ENCODE assay signal across 8 mouse cellular contexts in genomic region chr5:120117161-120117560, GRCm38 (mm10). TPM values are rescaled to one million over a fixed set of nuclear protein-coding genes. Genes with fewer than 3 reads are reported as not detected.
DNase-seq lines count a peak whose midpoint lies in the region; ATAC-seq and TF ChIP-seq lines count a peak whose summit lies in the region.
"Not testable (repeated sequence)": the region's sequence is repeated elsewhere in the genome, so short reads cannot be mapped to it uniquely, and the experiment has no call there.

No protein-coding gene starts in this region.

- not testable (repeated sequence) for ATAC-seq in forebrain, embryonic 13.5 days; heart, embryonic 16.5 days (replicated peaks; ENCODE audit: extremely low read depth, insufficient read depth, low FRiP score); intestine, postnatal 0 days; liver, embryonic 11.5 days (replicated peaks; ENCODE audit: low FRiP score); neural tube, embryonic 15.5 days (ENCODE audit: low FRiP score)

- peak; percentile 25 for DNase-seq in 3T3-L1 (ENCODE audit: low read depth, low spot score)
- DNase-seq in cerebellum, adult 9-10 months: peak; percentile 20
- DNase-seq in liver, embryonic 11.5 days (ENCODE audit: low spot score); midbrain, embryonic 10.5 days (ENCODE audit: low spot score): not testable (repeated sequence)

- H3K4me2 ChIP-seq in forebrain, embryonic 13.5 days: peak overlapping the region; percentile 89
- peak overlapping the region; percentile 99 for H3K4me2 ChIP-seq in heart, embryonic 16.5 days (ENCODE audit: low read depth, low read length)
- H3K4me2 ChIP-seq in intestine, postnatal 0 days (replicated peaks; ENCODE audit: low read depth): peak overlapping the region; percentile 94
- H3K4me2 ChIP-seq in liver, embryonic 11.5 days: peak overlapping the region; percentile 94
- H3K4me2 ChIP-seq in neural tube, embryonic 15.5 days: peak overlapping the region; percentile 94

- 52% methylated on average over 3 of the region's 3 CpGs for WGBS in forebrain, embryonic 13.5 days
- 44% methylated on average over 3 of the region's 3 CpGs for WGBS in heart, embryonic 16.5 days
- WGBS in intestine, postnatal 0 days: 50% methylated on average over 3 of the region's 3 CpGs
- WGBS in liver, embryonic 11.5 days: 36% methylated on average over 3 of the region's 3 CpGs
- WGBS in midbrain, embryonic 10.5 days: 41% methylated on average over 3 of the region's 3 CpGs
- WGBS in neural tube, embryonic 15.5 days: 52% methylated on average over 3 of the region's 3 CpGs

- not testable (repeated sequence) for H3K9me3 ChIP-seq in forebrain, embryonic 13.5 days (replicated peaks); heart, embryonic 16.5 days (replicated peaks; ENCODE audit: control insufficient read depth, low read length); intestine, postnatal 0 days (ENCODE audit: control insufficient read depth); liver, embryonic 11.5 days (ENCODE audit: control insufficient read depth, low read length); midbrain, embryonic 10.5 days (replicated peaks); neural tube, embryonic 15.5 days (replicated peaks)

- peaks cover 32% of the 10 kb centered on the region for H3K36me3 ChIP-seq in forebrain, embryonic 13.5 days (ENCODE audit: poor library complexity, severe bottlenecking)
- peaks cover 25% of the 10 kb centered on the region for H3K36me3 ChIP-seq in heart, embryonic 16.5 days (ENCODE audit: control insufficient read depth, insufficient read depth)
- H3K36me3 ChIP-seq in intestine, postnatal 0 days (ENCODE audit: control insufficient read depth, insufficient read depth): peaks cover 17% of the 10 kb centered on the region
- H3K36me3 ChIP-seq in liver, embryonic 11.5 days (ENCODE audit: control insufficient read depth, insufficient read depth, low read length): peaks cover 18% of the 10 kb centered on the region
- peaks cover 35% of the 10 kb centered on the region for H3K36me3 ChIP-seq in midbrain, embryonic 10.5 days
- H3K36me3 ChIP-seq in neural tube, embryonic 15.5 days: peaks cover 36% of the 10 kb centered on the region

- not testable (repeated sequence) for H3K27ac ChIP-seq in forebrain, embryonic 13.5 days; heart, embryonic 16.5 days (ENCODE audit: low read length); intestine, postnatal 0 days (ENCODE audit: low read depth, low read length); liver, embryonic 11.5 days (ENCODE audit: low read depth, low read length); midbrain, embryonic 10.5 days (replicated peaks); neural tube, embryonic 15.5 days (replicated peaks)

- peak overlapping the region; percentile 82 for H3K4me3 ChIP-seq in forebrain, embryonic 13.5 days
- H3K4me3 ChIP-seq in heart, embryonic 16.5 days (ENCODE audit: low read length): peak overlapping the region; percentile 96
- H3K4me3 ChIP-seq in intestine, postnatal 0 days (ENCODE audit: low read depth, low read length): peak overlapping the region; percentile 78
- peak overlapping the region; percentile 87 for H3K4me3 ChIP-seq in liver, embryonic 11.5 days (ENCODE audit: low read depth, low read length)
- H3K4me3 ChIP-seq in midbrain, embryonic 10.5 days: peak overlapping the region; percentile 93
- H3K4me3 ChIP-seq in neural tube, embryonic 15.5 days (replicated peaks): peak overlapping the region; percentile 83

- not testable (repeated sequence) for H3K4me1 ChIP-seq in forebrain, embryonic 13.5 days; heart, embryonic 16.5 days (ENCODE audit: control insufficient read depth, insufficient read depth, low read length); intestine, postnatal 0 days (replicated peaks; ENCODE audit: control insufficient read depth, insufficient read depth, low read length); liver, embryonic 11.5 days (replicated peaks; ENCODE audit: control insufficient read depth, insufficient read depth, low read length); neural tube, embryonic 15.5 days
- H3K4me1 ChIP-seq in midbrain, embryonic 10.5 days: peaks cover 15% of the 10 kb centered on the region

- H3K27me3 ChIP-seq in forebrain, embryonic 13.5 days; heart, embryonic 16.5 days (ENCODE audit: control insufficient read depth, insufficient read depth, low read length); intestine, postnatal 0 days (replicated peaks; ENCODE audit: control insufficient read depth, insufficient read depth, low read length); liver, embryonic 11.5 days (replicated peaks; ENCODE audit: control insufficient read depth, insufficient read depth, low read length); midbrain, embryonic 10.5 days (ENCODE audit: low read depth, poor library complexity, severe bottlenecking); neural tube, embryonic 15.5 days (replicated peaks): not testable (repeated sequence)

- not testable (repeated sequence) for TF ChIP-seq CTCF in intestine, postnatal 0 days (IDR thresholded peaks at IDR 0.05; ENCODE audit: low read depth)

- not testable (repeated sequence) for H3K9ac ChIP-seq in forebrain, embryonic 13.5 days; heart, embryonic 16.5 days (ENCODE audit: low read length); intestine, postnatal 0 days (ENCODE audit: low read depth, low read length); neural tube, embryonic 15.5 days (replicated peaks)
- peak overlapping the region; percentile 69; the same call in 1 of the 2 replicates for H3K9ac ChIP-seq in liver, embryonic 11.5 days (ENCODE audit: low read depth, low read length)

RNA-seq across cellular contexts. Expression of gene Rbm19, which starts 0.9 kb away (rescaled TPM):
- polyA plus RNA-seq in forebrain, embryonic 13.5 days (2015; fragmentation: Nextera tagmentation; extraction: Ambion mirVana): 17.8 and 20.2 TPM in 2 replicates
- 12.8 and 14.6 TPM in 2 replicates for polyA plus RNA-seq in heart, embryonic 16.5 days (2015; fragmentation: Nextera tagmentation; extraction: Ambion mirVana)
- 12.0 and 14.9 TPM in 2 replicates for polyA plus RNA-seq in intestine, postnatal 0 days (2015; fragmentation: Nextera tagmentation; extraction: Ambion mirVana)
- 31.8 and 35.1 TPM in 2 replicates for polyA plus RNA-seq in liver, embryonic 11.5 days (2014; fragmentation: Nextera tagmentation; extraction: Ambion mirVana)
- 32.0 and 34.2 TPM in 2 replicates for polyA plus RNA-seq in midbrain, embryonic 10.5 days (2016; fragmentation: Nextera tagmentation; extraction: Ambion mirVana)
- 18.7 and 20.2 TPM in 2 replicates for polyA plus RNA-seq in neural tube, embryonic 15.5 days (2015; fragmentation: Nextera tagmentation; extraction: Ambion mirVana)
